Mouse (Mus musculus): Measurements from ENCODE around the gene Afap1l2. TPM values are rescaled to one million over a fixed set of nuclear protein-coding genes. Genes with fewer than 3 reads are reported as not detected.

The Afap1l2 gene
- total and polyA plus RNA-seq, 3 experiments: 0.17 to 3.1 (median 0.44) TPM

GRCm38 (mm10) chr19:56905395-56905794 lies 102.6 kb downstream of the Afap1l2 start:
- H3K36me3 ChIP-seq (replicated peaks in 1 of 2; ENCODE audit: control insufficient read depth in 1 of 2, insufficient read depth in 1 of 2, low read length in 1 of 2): no peaks in the 10 kb centered on the region
- dilution Hi-C loops (cut with MboI; ENCODE audit: extremely low pct_ligation_motif_present, extremely low pct_unique_long_range_greater_than_20kb, low sequenced_read_pairs) (no loop called here), in situ Hi-C loops (cut with MboI; ENCODE audit: low pct_ligation_motif_present, low pct_unique_long_range_greater_than_20kb, low sequenced_read_pairs) (loop anchor here (10.0 to 25.0 kb wide), 2 partner anchors 407 to 481 kb away; partner anchors contain the start of gene Ablim1)
- H3K4me1 ChIP-seq (ENCODE audit: control insufficient read depth in 1 of 2, insufficient read depth in 2 of 2): peaks cover 0 to 7% of the 10 kb centered on the region in 2 experiments; a peak in 2 of 4 replicates
- no peak overlapping the region for H3K9ac ChIP-seq (ENCODE audit: insufficient read depth, low read depth)
- no peaks in the 10 kb centered on the region for H3K79me2 ChIP-seq (replicated peaks; ENCODE audit: control insufficient read depth, extremely low read depth, insufficient read depth, poor library complexity, severe bottlenecking)
- no peak overlapping the region for H3K4me3 ChIP-seq (replicated peaks in 1 of 3; ENCODE audit: low read depth in 2 of 3, low read length in 2 of 3, poor library complexity in 1 of 3)
- TF ChIP-seq JUND (conservative IDR thresholded peaks at IDR 0.05; ENCODE audit: low read depth, low read length): no peak
- TF ChIP-seq KAT2A (IDR thresholded peaks at IDR 0.05; ENCODE audit: insufficient replicate concordance, low read length): no peak
- TF ChIP-seq CHD1 (IDR thresholded peaks at IDR 0.05; ENCODE audit: low read depth, low read length): no peak
- TF ChIP-seq CTCF (conservative IDR thresholded peaks at IDR 0.05 in 1 of 2, IDR thresholded peaks at IDR 0.05 in 1 of 2; ENCODE audit: low read depth in 2 of 2, low read length in 2 of 2): no peak
- no peaks in the 10 kb centered on the region for H3K9me3 ChIP-seq (replicated peaks; ENCODE audit: low read length)
- DNase-seq (ENCODE audit: extremely low read depth): no peak
- no peak overlapping the region for H3K27ac ChIP-seq (ENCODE audit: insufficient read depth, low read depth)
- no peaks in the 10 kb centered on the region for H3K27me3 ChIP-seq (replicated peaks)
- H3K4me2 ChIP-seq (ENCODE audit: insufficient read depth, low read depth, poor library complexity, severe bottlenecking): no peak overlapping the region

GRCm38 (mm10) chr19:56904095-56904494 lies 103.9 kb downstream of the Afap1l2 start:
- no peak for DNase-seq (ENCODE audit: extremely low read depth)
- H3K27me3 ChIP-seq (replicated peaks): no peaks in the 10 kb centered on the region
- TF ChIP-seq ELF1 (IDR thresholded peaks at IDR 0.05; ENCODE audit: low read depth, low read length) (peak; percentile 51; the same call in 1 of the 2 replicates), USF1 (IDR thresholded peaks at IDR 0.05; ENCODE audit: low read depth, low read length) (peak; percentile 54), MAFK (IDR thresholded peaks at IDR 0.05; ENCODE audit: insufficient replicate concordance, low read length) (no peak)
- dilution Hi-C loops (cut with MboI; ENCODE audit: extremely low pct_ligation_motif_present, extremely low pct_unique_long_range_greater_than_20kb, low sequenced_read_pairs): no loop called here
- H3K79me2 ChIP-seq (replicated peaks; ENCODE audit: control insufficient read depth, extremely low read depth, insufficient read depth, poor library complexity, severe bottlenecking): no peaks in the 10 kb centered on the region
- no peak overlapping the region for H3K9ac ChIP-seq (ENCODE audit: insufficient read depth, low read depth)
- H3K4me3 ChIP-seq (replicated peaks in 1 of 3; ENCODE audit: low read depth in 2 of 3, low read length in 2 of 3, poor library complexity in 1 of 3): no peak overlapping the region
- H3K4me1 ChIP-seq (ENCODE audit: control insufficient read depth in 1 of 2, insufficient read depth in 2 of 2): peaks cover 0 to 7% of the 10 kb centered on the region in 2 experiments; a peak in 2 of 4 replicates
- H3K4me2 ChIP-seq (ENCODE audit: insufficient read depth, low read depth, poor library complexity, severe bottlenecking): no peak overlapping the region
- no peaks in the 10 kb centered on the region for H3K9me3 ChIP-seq (replicated peaks; ENCODE audit: low read length)
- in situ Hi-C loops (cut with MboI; ENCODE audit: low pct_ligation_motif_present, low pct_unique_long_range_greater_than_20kb, low sequenced_read_pairs): loop anchor here (10.0 to 25.0 kb wide), 2 partner anchors 408 to 479 kb away; partner anchors contain the start of gene Ablim1
- no peaks in the 10 kb centered on the region for H3K36me3 ChIP-seq (replicated peaks in 1 of 2; ENCODE audit: control insufficient read depth in 1 of 2, insufficient read depth in 1 of 2, low read length in 1 of 2)
- no peak overlapping the region for H3K27ac ChIP-seq (ENCODE audit: insufficient read depth, low read depth)

- H3K27ac ChIP-seq (ENCODE audit: insufficient read depth, low read depth): no peak overlapping the region
- TF ChIP-seq E2F4 (IDR thresholded peaks at IDR 0.05; ENCODE audit: insufficient replicate concordance, low read depth, low read length): no peak
- no peak for TF ChIP-seq BHLHE40 (IDR thresholded peaks at IDR 0.05; ENCODE audit: low read depth, low read length)
- TF ChIP-seq ZMIZ1 (IDR thresholded peaks at IDR 0.05; ENCODE audit: low read depth, low read length): no peak
- TF ChIP-seq ZKSCAN1 (IDR thresholded peaks at IDR 0.05; ENCODE audit: borderline replicate concordance, low read depth, low read length): no peak
- TF ChIP-seq UBTF (IDR thresholded peaks at IDR 0.05; ENCODE audit: low read depth, low read length): no peak
- TF ChIP-seq ZNF384 (IDR thresholded peaks at IDR 0.05; ENCODE audit: low read depth, low read length): no peak
- H3K27me3 ChIP-seq (replicated peaks): no peaks in the 10 kb centered on the region
- dilution Hi-C loops (cut with MboI; ENCODE audit: extremely low pct_ligation_motif_present, extremely low pct_unique_long_range_greater_than_20kb, low sequenced_read_pairs) (no loop called here), in situ Hi-C loops (cut with MboI; ENCODE audit: low pct_ligation_motif_present, low pct_unique_long_range_greater_than_20kb, low sequenced_read_pairs) (no loop called here)
- DNase-seq (ENCODE audit: extremely low read depth): no peak
- no peaks in the 10 kb centered on the region for H3K9me3 ChIP-seq (replicated peaks; ENCODE audit: low read length)
- no peaks in the 10 kb centered on the region for H3K36me3 ChIP-seq (replicated peaks in 1 of 2; ENCODE audit: control insufficient read depth in 1 of 2, insufficient read depth in 1 of 2, low read length in 1 of 2)
- no peak overlapping the region for H3K4me3 ChIP-seq (replicated peaks in 1 of 3; ENCODE audit: low read depth in 2 of 3, low read length in 2 of 3, poor library complexity in 1 of 3)
- no peak overlapping the region for H3K9ac ChIP-seq (ENCODE audit: insufficient read depth, low read depth)
- H3K4me2 ChIP-seq (ENCODE audit: insufficient read depth, low read depth, poor library complexity, severe bottlenecking): no peak overlapping the region
- H3K79me2 ChIP-seq (replicated peaks; ENCODE audit: control insufficient read depth, extremely low read depth, insufficient read depth, poor library complexity, severe bottlenecking): no peaks in the 10 kb centered on the region
- no peaks in the 10 kb centered on the region for H3K4me1 ChIP-seq (ENCODE audit: control insufficient read depth in 1 of 2, insufficient read depth in 2 of 2)
These were observed 110.4 kb downstream of the Afap1l2 start for GRCm38 (mm10) chr19:56897654-56898053.
